Mouse (Mus musculus) hindlimb bud, embryonic 11.5 days (tissue): Measurements from ENCODE around the gene Gad1.

Source experiments
- DNase-seq: peaks from one replicate; pipeline ENCODE4 v3.0.0-alpha.2; 2012; ENCODE audit warnings: low read depth, low spot score; ENCODE audit errors: extremely low spot score

Gene Gad1

DNA sequence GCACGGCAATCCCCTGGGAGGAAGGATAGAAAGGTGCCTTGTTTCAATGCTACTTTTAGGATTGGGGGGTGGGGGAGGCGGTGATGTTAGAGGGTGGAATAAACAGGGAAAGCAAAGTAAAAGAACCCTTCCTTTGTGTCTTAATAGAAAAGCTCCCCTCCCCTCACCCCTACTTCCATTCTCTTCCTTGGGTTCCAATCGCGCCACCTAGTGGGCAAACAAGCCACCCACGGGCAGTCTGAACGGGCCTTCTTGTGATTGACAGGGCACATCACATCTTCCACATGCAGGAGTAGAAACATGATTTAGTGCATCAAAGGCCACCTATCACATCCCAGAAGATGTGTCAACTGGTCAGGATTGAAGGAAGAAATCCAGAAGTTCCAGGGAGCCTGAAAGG, 67.4 kb downstream of the Gad1 start:
- peak; percentile 26 for DNase-seq

DNA sequence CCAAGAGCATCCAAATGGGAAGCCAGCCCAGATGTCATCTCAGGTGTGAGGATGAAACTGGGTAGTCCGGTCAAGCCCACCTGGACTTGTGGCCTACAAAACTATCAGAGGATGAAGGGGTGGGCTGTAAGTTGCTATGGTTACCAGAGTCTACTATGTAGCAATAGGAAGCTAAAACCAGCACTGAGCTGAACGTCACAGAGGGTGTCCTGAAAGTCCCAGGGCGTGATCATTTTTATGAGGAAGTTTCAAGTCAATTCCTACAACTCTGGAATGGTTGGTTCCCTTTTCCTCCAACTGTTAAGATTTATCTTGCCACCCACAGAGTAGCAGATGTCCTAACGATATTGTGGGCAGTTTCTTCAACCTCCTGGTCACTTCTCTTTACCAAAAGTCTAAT, 69.4 kb downstream of the Gad1 start:
- no peak for DNase-seq

DNA sequence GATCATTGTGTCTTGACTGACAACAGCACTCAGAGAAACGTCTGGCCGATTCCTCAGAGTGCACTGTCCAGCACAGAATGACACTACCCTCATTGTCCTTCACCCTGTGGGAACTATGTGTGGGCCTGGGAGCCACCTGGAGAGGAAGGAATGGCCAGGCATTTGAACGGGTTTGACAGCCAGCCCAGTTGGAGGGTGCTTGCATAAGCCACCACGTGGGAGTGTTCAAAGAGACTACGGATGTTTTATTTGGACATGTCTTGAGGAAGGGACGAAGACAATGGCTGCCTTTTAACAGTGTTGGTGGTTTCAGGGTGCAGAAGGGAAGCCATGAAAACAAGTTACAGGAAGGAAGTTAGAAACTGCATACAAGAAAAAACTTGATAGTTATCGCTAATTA, 72.9 kb downstream of the Gad1 start:
- no peak for DNase-seq

- no peak for DNase-seq
Measured at GRCm38 (mm10) chr2:70628397-70628796, 75.5 kb downstream of the Gad1 start.

DNA sequence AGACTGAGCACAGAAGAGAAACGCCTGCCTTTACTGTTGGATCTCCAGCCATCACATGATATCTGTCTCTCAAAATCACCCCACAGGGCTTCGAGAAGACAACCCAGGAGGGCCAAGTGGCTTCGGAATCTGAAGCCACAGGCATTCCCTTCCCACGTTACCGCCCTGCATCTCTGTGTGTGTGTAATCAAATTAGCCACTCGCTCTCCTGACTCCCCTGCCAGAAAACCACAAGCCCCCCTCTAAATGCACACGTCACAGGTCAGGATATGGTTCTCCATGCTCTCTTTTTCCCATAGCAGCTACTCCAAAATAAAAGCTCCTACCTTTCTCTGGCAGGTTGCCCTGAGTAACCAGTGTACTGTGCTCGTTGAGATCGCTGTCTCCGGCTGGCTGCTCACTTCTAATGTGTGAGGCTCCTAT, 76.5 kb downstream of the Gad1 start:
- DNase-seq: peak; percentile 50

- no peak for DNase-seq
Measured at GRCm38 (mm10) chr2:70629921-70630320, 77.0 kb downstream of the Gad1 start.

GRCm38 (mm10) chr2:70631321-70631720, 78.4 kb downstream of the Gad1 start:
- DNase-seq: no peak

DNA sequence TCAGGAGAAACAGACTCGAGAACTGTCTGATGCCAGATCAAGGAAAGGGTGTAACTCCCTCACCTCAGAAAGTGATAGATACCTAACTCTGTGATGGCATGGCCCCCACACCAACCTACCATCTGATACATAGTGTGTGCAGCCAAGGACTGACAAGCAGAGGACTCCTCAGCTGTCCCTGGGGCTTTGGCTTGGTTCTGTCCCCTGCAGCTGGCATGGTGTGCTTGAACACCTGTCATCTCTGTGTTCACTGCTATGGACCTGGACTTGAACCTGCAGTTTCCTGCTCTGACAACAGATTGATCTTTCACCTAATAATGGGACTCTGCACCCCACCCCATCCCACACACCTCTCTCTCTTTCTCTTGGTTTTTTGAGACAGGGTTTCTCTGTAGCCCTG, 79.5 kb downstream of the Gad1 start:
- DNase-seq: no peak

DNA sequence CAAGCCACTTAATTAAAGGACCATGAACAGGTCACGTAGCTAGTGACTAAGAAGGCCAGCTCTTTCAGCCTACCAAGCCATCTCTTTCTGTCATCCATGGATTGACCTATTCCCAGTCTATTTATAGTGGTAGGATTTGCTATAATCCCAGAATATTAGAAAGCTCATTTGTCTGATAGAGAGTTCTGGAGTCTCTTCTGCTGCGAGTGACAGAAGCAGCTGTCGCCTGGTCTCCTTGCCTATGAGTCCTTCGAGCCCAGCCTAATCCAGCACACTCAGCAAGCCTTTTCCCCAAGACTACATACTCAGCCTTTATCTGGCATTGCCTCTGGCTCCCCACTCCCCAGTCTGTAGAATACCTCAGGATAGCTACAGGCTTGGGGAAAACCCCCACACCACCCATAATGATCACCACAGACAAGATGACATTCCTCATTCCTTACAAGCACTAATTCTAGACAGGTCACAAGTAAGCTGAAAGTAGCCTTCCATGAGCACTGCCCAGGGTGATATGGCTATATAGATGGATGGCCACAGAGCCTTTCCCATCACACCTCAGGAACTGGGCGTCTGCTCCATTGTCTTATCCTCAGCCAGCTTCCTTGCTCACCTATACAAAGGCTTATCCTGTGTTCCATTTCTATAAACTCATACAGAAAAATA, 81.3 kb downstream of the Gad1 start:
- no peak for DNase-seq

DNA sequence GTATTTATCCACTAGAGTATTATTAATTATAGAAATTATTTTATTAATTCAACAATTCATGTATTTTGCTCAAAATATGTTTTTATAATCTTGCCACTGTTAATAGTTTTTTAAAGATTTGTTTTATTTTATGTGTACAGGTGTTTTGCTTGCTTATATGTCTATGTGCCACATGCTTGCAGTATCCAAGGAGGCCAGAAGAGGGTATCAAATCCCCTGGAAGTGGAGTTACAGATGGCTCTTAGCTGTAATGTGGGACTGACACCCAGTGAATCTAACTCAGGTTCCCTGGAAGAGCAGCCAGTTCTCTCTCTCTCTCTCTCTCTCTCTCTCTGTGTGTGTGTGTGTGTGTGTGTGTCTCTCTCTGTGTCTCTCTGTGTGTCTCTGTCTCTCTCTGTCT, 88.1 kb downstream of the Gad1 start:
- DNase-seq: no peak

GRCm38 (mm10) chr2:70642971-70643565, 90.2 kb downstream of the Gad1 start:
- no peak for DNase-seq

DNA sequence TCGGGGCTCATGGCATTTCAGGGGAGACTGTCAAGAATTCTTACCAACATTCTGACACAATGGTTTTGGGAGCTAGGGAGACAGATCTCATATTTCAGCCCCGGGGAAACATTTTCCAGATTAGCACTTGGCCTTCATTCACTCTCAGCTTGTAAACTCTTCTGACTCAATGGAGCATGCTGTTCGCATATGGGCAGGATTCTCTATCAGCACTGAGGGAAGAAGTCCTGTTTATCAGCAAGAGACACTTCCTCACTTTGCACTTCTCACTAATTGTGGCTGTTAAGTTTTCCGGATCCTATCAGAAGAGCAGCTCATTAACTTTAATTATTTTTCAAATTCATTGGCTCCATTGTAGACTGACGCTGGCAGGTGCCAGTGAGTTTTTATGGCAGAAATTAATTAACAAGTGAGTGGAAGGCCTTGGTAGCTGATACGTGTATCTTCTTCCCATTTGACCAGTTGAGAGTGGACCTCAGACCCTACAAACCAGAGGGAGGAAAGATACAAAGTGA, 92.5 kb downstream of the Gad1 start:
- no peak for DNase-seq

- no peak for DNase-seq
Measured at GRCm38 (mm10) chr2:70647681-70648080, 94.8 kb downstream of the Gad1 start.

DNA sequence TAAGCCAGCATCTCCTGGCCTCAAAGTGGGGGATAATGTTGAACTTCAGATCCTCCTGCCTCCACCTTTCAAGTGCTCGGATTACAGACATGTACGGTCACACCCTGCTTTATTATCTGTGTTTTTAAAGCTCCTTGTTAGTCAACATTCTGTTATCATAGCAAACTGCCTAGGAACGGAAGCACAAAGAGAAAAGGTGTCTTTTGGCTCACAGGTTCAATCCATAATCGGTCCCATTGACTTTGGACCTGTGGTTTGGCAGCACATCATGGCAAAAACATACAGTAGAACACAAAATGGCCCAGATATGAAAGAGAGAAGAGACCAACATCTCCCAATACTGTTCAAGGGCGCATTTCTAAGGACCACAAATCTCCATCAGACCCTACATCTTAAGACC, 95.4 kb downstream of the Gad1 start:
- DNase-seq: no peak

DNA sequence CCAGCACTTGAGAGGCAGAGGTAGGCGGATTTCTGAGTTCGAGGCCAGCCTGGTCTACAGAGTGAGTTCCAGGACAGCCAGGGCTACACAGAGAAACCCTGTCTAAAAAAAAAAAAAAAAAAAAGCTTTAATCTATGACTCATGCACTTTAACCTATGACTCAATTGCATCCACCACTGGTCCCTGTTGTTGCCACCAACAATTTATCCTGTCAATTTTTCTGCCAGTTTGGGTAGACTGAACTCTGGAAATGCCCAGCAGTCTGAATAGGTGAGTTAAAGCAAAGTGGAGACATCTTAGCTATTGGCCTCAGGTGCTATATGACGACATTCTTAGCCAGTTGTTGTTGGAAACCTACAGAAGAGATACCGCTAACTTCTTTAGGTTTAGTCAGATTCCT, 96.6 kb downstream of the Gad1 start:
- DNase-seq: no peak
